In the genomic region with DNA sequence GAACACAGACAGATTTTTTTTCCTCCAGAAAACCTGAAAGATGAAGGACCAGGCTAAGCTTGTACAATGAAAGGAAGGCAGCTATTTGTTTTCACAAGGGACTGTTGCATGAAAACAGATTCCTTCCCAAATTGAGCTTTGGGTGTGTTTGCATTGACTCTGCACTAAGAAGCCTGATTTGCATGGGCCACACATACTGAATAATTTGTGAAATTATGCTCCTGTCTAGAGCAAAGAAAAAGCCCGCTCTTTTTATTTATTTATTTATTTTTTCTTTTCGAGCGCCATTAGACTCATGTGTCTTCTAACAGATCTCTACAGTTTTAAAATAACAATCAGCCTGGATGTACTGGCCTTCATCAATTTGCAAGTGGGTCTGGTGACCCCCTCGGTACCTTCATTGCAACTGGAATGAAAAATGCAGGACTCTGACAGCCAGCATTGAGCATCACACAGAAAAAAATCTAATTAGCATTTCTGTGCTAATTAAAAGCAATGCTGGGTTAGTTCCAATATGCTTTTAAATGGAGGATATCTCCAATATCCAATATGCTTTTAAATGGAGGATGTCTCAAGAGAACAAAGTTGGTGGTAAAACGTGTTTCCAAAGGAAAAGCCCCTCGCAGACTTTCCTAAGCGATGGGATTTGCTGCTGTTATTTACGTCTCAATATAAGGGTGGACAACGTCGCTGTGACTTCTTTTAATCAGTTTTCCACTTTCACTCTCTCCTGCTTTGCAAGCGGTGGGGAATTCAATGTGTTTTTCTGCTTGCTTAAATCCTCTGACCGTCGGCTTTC, we compare ENCODE assay signal across 12 mouse cellular contexts.
DNase-seq lines count a peak whose midpoint lies in the region; ATAC-seq and TF ChIP-seq lines count a peak whose summit lies in the region.
"Had no signal": no experiment of that assay in that cellular context is flagged by ENCODE, and none has a peak within 500 bp of the region (broad histone marks: within the 10 kb centered on the region; RNA-seq: fewer than 3 reads in every experiment).

No protein-coding gene starts in this region.

- 38% methylated on average over 13 of the region's 13 CpGs for WGBS in lung, embryonic 14.5 days
- 5% methylated on average over 13 of the region's 13 CpGs for WGBS in forebrain, embryonic 16.5 days
- WGBS in midbrain, embryonic 10.5 days, result 16% methylated on average over 13 of the region's 13 CpGs
- 30% methylated on average over 13 of the region's 13 CpGs for WGBS in stomach, postnatal 0 days

- no peaks in the 10 kb centered on the region for H3K27me3 ChIP-seq in lung, embryonic 14.5 days (ENCODE audit: insufficient read depth, low read length)
- no peaks in the 10 kb centered on the region for H3K27me3 ChIP-seq in forebrain, embryonic 16.5 days (replicated peaks; ENCODE audit: control insufficient read depth, insufficient read depth, low read length)
- H3K27me3 ChIP-seq in midbrain, embryonic 10.5 days (ENCODE audit: low read depth, poor library complexity, severe bottlenecking), result peaks cover 11% of the 10 kb centered on the region; the same call in 1 of the 2 replicates
- H3K27me3 ChIP-seq in stomach, postnatal 0 days (ENCODE audit: control insufficient read depth, insufficient read depth, low read length), result no peaks in the 10 kb centered on the region
- H3K27me3 ChIP-seq: intestine, embryonic 15.5 days had no signal

- 0 out of 2 replicates have a peak overlapping the region, but pooled peaks have one; percentile 21 for H3K27ac ChIP-seq in lung, embryonic 14.5 days (ENCODE audit: low read depth)
- H3K27ac ChIP-seq in forebrain, embryonic 16.5 days (ENCODE audit: low read length), result peak overlapping the region; percentile 13; the same call in 1 of the 2 replicates
- H3K27ac ChIP-seq in midbrain, embryonic 10.5 days (replicated peaks), result peak overlapping the region; percentile 86
- H3K27ac ChIP-seq in stomach, postnatal 0 days (replicated peaks), result no peak overlapping the region
- H3K27ac ChIP-seq: intestine, embryonic 15.5 days had no signal

- H3K4me2 ChIP-seq in lung, embryonic 14.5 days, result 0 out of 2 replicates have a peak overlapping the region, but pooled peaks have one; percentile 6
- peak overlapping the region; percentile 47 for H3K4me2 ChIP-seq in forebrain, embryonic 16.5 days (ENCODE audit: low read length)
- peak overlapping the region; percentile 21; the same call in 1 of the 2 replicates for H3K4me2 ChIP-seq in stomach, postnatal 0 days (replicated peaks; ENCODE audit: low read depth)
- H3K4me2 ChIP-seq: intestine, embryonic 15.5 days had no signal

- no peak overlapping the region for H3K9ac ChIP-seq in lung, embryonic 14.5 days
- H3K9ac ChIP-seq in forebrain, embryonic 16.5 days (replicated peaks; ENCODE audit: low read depth, low read length), result no peak overlapping the region
- H3K9ac ChIP-seq in stomach, postnatal 0 days (ENCODE audit: low read length), result no peak overlapping the region
- H3K9ac ChIP-seq: intestine, embryonic 15.5 days had no signal

- TF ChIP-seq EP300 in stomach, postnatal 0 days (optimal IDR thresholded peaks at IDR 0.05), result no peak

- no peak for ATAC-seq in lung, embryonic 14.5 days (ENCODE audit: insufficient read depth)
- ATAC-seq in forebrain, embryonic 16.5 days, result peak; percentile 41
- ATAC-seq in stomach, postnatal 0 days (ENCODE audit: low FRiP score, low TSS enrichment), result no peak
- ATAC-seq in CD4-positive, CD25-positive, alpha-beta regulatory T cell, adult 4 months, result no peak
- ATAC-seq: intestine, embryonic 15.5 days had no signal

- no peak overlapping the region for H3K4me3 ChIP-seq in lung, embryonic 14.5 days (ENCODE audit: low read depth, low read length)
- H3K4me3 ChIP-seq in forebrain, embryonic 16.5 days (replicated peaks; ENCODE audit: low read length), result 0 out of 2 replicates have a peak overlapping the region, but pooled peaks have one; percentile 5
- H3K4me3 ChIP-seq in midbrain, embryonic 10.5 days, result peak overlapping the region; percentile 35
- H3K4me3 ChIP-seq in stomach, postnatal 0 days (ENCODE audit: low read depth, low read length), result no peak overlapping the region
- H3K4me3 ChIP-seq: intestine, embryonic 15.5 days had no signal

- no peak for TF ChIP-seq CTCF in lung, embryonic 14.5 days (IDR thresholded peaks at IDR 0.05; ENCODE audit: low read depth)
- TF ChIP-seq CTCF in stomach, postnatal 0 days (IDR thresholded peaks at IDR 0.05; ENCODE audit: low read depth), result no peak

- DNase-seq in lung, embryonic 14.5 days, result no peak
- DNase-seq in lung, postnatal 14 days, result no peak
- DNase-seq in midbrain, embryonic 10.5 days (ENCODE audit: low spot score), result peak; percentile 34
- DNase-seq in stomach, postnatal 0 days (ENCODE audit: low spot score), result no peak
- no peak for DNase-seq in urinary bladder, postnatal 36 days (ENCODE audit: low spot score in 2 of 2)
- no peak for DNase-seq in heart, adult 11 months
- DNase-seq: cerebellum, adult 8-10 months; right cerebral cortex, postnatal 14 days; thymus, adult 2 months had no signal

- H3K36me3 ChIP-seq in lung, embryonic 14.5 days (ENCODE audit: insufficient read depth), result no peaks in the 10 kb centered on the region
- H3K36me3 ChIP-seq in forebrain, embryonic 16.5 days (ENCODE audit: control insufficient read depth, insufficient read depth), result no peaks in the 10 kb centered on the region
- no peaks in the 10 kb centered on the region for H3K36me3 ChIP-seq in midbrain, embryonic 10.5 days
- no peaks in the 10 kb centered on the region for H3K36me3 ChIP-seq in stomach, postnatal 0 days (ENCODE audit: control insufficient read depth, insufficient read depth, low read length)
- H3K36me3 ChIP-seq: intestine, embryonic 15.5 days had no signal

- no peaks in the 10 kb centered on the region for H3K9me3 ChIP-seq in lung, embryonic 14.5 days (ENCODE audit: low read depth, low read length)
- H3K9me3 ChIP-seq in forebrain, embryonic 16.5 days (ENCODE audit: control insufficient read depth, low read length), result no peaks in the 10 kb centered on the region
- H3K9me3 ChIP-seq in midbrain, embryonic 10.5 days (replicated peaks), result no peaks in the 10 kb centered on the region
- no peaks in the 10 kb centered on the region for H3K9me3 ChIP-seq in stomach, postnatal 0 days (ENCODE audit: control insufficient read depth, low read length)
- H3K9me3 ChIP-seq: intestine, embryonic 15.5 days had no signal

- no peaks in the 10 kb centered on the region for H3K4me1 ChIP-seq in lung, embryonic 14.5 days (ENCODE audit: insufficient read depth)
- H3K4me1 ChIP-seq in forebrain, embryonic 16.5 days (replicated peaks; ENCODE audit: control insufficient read depth, insufficient read depth, low read length), result peaks cover 19% of the 10 kb centered on the region
- H3K4me1 ChIP-seq in midbrain, embryonic 10.5 days, result peaks cover 44% of the 10 kb centered on the region
- no peaks in the 10 kb centered on the region for H3K4me1 ChIP-seq in stomach, postnatal 0 days (replicated peaks; ENCODE audit: control insufficient read depth, insufficient read depth)
- H3K4me1 ChIP-seq: intestine, embryonic 15.5 days had no signal

Comparison
In these comparisons a context has a peak if more than half of its experiments do, and no peak if none do; other contexts are left out.
1. H3K4me3 ChIP-seq: peak in forebrain, embryonic 16.5 days (single experiment) and midbrain, embryonic 10.5 days (single experiment); none in lung, embryonic 14.5 days (single experiment) and stomach, postnatal 0 days (single experiment).
2. Peak in every context shown above with its lines, with median percentiles within 50 percentile points of each other: H3K4me2 ChIP-seq.